Mouse (Mus musculus) brain, embryonic 14.5 days (tissue): ENCODE results near the gene Kmt2b.

Experiments
- CTCF ChIP-seq: fragments of 200-500 bp; IDR thresholded peaks from 2 replicates; pipeline ENCODE4 v1.5.1; 2012; ENCODE audit warnings: inconsistent platforms, mild to moderate bottlenecking, moderate library complexity, borderline replicate concordance; ENCODE audit not compliant: insufficient read depth, insufficient read length; ENCODE audit errors: extremely low read depth
- POLR2A ChIP-seq: fragments of 200-500 bp; IDR thresholded peaks from 2 replicates; pipeline ENCODE4 v1.6.1; 2012; ENCODE audit warnings: mild to moderate bottlenecking, inconsistent platforms, borderline replicate concordance; ENCODE audit not compliant: poor library complexity, insufficient read depth, insufficient read length, severe bottlenecking; ENCODE audit errors: extremely low read depth

- TF ChIP-seq CTCF (peak; percentile 91), POLR2A (no peak)
Measured at GRCm38 (mm10) chr7:30589435-30590301, 1.1 kb upstream of the Kmt2b start.
